Mouse (Mus musculus): ENCODE data around the gene Zfp180. TPM values are rescaled to one million over a fixed set of nuclear protein-coding genes. Genes with fewer than 3 reads are reported as not detected.

Zfp180 gene
- polyA plus RNA-seq, 2 experiments, result 19.6 to 24.4 TPM

DNA sequence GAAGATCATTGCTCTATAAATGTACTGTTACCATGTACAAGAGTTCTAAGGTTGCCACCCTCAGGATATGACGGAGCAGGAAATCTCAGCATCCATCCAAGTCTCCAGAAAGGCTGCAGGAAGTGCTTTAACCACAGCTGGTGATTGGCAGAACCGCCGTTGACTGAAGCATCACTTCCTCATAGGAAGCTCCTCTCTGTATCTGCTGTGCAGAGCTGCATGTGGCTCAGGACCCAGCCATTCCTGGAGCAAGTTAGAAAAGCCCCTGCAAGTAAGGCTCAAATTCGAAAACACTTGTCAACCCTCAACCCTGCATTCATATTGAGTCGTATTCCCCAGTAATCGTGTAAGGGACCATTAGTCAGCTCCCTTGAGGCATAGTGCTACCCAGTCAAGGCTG, 60.8 kb downstream of the Zfp180 start:
- H3K9me3 ChIP-seq (ENCODE audit: control insufficient read depth, low read length), result no peaks in the 10 kb centered on the region
- TF ChIP-seq POLR2A (IDR thresholded peaks at IDR 0.05; ENCODE audit: borderline replicate concordance, extremely low read depth, insufficient read depth, insufficient read length), result no peak
- H3K9ac ChIP-seq (ENCODE audit: low read depth, low read length, severe bottlenecking), result no peak overlapping the region
- no peak overlapping the region for H3K4me2 ChIP-seq (replicated peaks; ENCODE audit: low read depth, low read length, severe bottlenecking)
- H3K27me3 ChIP-seq (ENCODE audit: control insufficient read depth, insufficient read depth, low read length), result no peaks in the 10 kb centered on the region
- WGBS, result 92% methylated on average over 6 of the region's 6 CpGs
- ATAC-seq (ENCODE audit: low FRiP score, low read depth) (no peak), DNase-seq (ENCODE audit: low spot score) (no peak)
- H3K27ac ChIP-seq (replicated peaks; ENCODE audit: low read depth, low read length), result no peak overlapping the region
- no peak overlapping the region for H3K4me3 ChIP-seq (replicated peaks; ENCODE audit: low read length)
- H3K4me1 ChIP-seq (ENCODE audit: control insufficient read depth, insufficient read depth, low read length), result no peaks in the 10 kb centered on the region
- peaks cover 34% of the 10 kb centered on the region for H3K36me3 ChIP-seq (ENCODE audit: control insufficient read depth, insufficient read depth, low read length)

DNA sequence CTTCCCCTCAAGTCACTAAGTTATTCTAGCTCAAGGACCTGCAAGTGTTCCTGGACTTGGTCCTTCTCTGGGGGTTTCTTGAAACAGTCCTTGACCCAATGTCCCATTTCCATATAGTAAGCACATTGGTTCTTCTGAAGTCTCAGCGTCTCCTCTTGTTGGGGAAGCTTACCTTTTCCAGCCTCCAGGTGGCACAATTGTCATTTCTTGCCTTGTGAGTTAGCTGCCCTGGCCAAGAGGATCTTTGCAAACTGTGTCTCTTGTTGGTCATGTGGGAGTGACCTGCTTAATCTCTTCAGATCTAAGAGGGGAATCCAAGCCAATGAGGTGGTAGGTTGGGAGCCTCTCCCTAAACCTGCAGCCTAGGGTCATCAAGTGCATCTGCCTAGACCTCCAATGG, 71.5 kb downstream of the Zfp180 start:
- H3K27ac ChIP-seq (replicated peaks; ENCODE audit: low read depth, low read length), result no peak overlapping the region
- H3K4me3 ChIP-seq (replicated peaks; ENCODE audit: low read length), result no peak overlapping the region
- H3K4me2 ChIP-seq (replicated peaks; ENCODE audit: low read depth, low read length, severe bottlenecking), result no peak overlapping the region
- no peak overlapping the region for H3K9ac ChIP-seq (ENCODE audit: low read depth, low read length, severe bottlenecking)
- DNase-seq (ENCODE audit: low spot score), result no peak
- no peak for ATAC-seq (ENCODE audit: low FRiP score, low read depth)
- H3K36me3 ChIP-seq (ENCODE audit: control insufficient read depth, insufficient read depth, low read length), result no peaks in the 10 kb centered on the region
- no peak for TF ChIP-seq POLR2A (IDR thresholded peaks at IDR 0.05; ENCODE audit: borderline replicate concordance, extremely low read depth, insufficient read depth, insufficient read length)
- WGBS, result 19% methylated on average over 1 of the region's 1 CpGs
- no peaks in the 10 kb centered on the region for H3K9me3 ChIP-seq (ENCODE audit: control insufficient read depth, low read length)
- no peaks in the 10 kb centered on the region for H3K4me1 ChIP-seq (ENCODE audit: control insufficient read depth, insufficient read depth, low read length)
- no peaks in the 10 kb centered on the region for H3K27me3 ChIP-seq (ENCODE audit: control insufficient read depth, insufficient read depth, low read length)

Other genes starting within 250 kb of the Zfp180 start
- gene Vmn1r176, start 244.6 kb upstream of the Zfp180 start, polyA plus RNA-seq (2012; rRNA removed), result not detected in 2 replicates
- gene Vmn1r176, start 244.6 kb upstream of the Zfp180 start, polyA plus RNA-seq (2014; fragmentation: Nextera tagmentation; extraction: Ambion mirVana), result not detected in 2 replicates
- gene Vmn1r177, start 215.5 kb upstream of the Zfp180 start, polyA plus RNA-seq (2012; rRNA removed), result not detected in 2 replicates
- not detected in 2 replicates for gene Vmn1r177, start 215.5 kb upstream of the Zfp180 start, polyA plus RNA-seq (2014; fragmentation: Nextera tagmentation; extraction: Ambion mirVana)
- not detected in 2 replicates for gene Vmn1r178, start 189.9 kb upstream of the Zfp180 start, polyA plus RNA-seq (2012; rRNA removed)
- gene Vmn1r178, start 189.9 kb upstream of the Zfp180 start, polyA plus RNA-seq (2014; fragmentation: Nextera tagmentation; extraction: Ambion mirVana), result not detected in 2 replicates
- not detected in 2 replicates for gene Vmn1r179, start 154.9 kb upstream of the Zfp180 start, polyA plus RNA-seq (2012; rRNA removed)
- not detected in 2 replicates for gene Vmn1r179, start 154.9 kb upstream of the Zfp180 start, polyA plus RNA-seq (2014; fragmentation: Nextera tagmentation; extraction: Ambion mirVana)
- not detected in 2 replicates for gene Vmn1r180, start 131.3 kb upstream of the Zfp180 start, polyA plus RNA-seq (2012; rRNA removed)
- not detected in 2 replicates for gene Vmn1r180, start 131.3 kb upstream of the Zfp180 start, polyA plus RNA-seq (2014; fragmentation: Nextera tagmentation; extraction: Ambion mirVana)
- gene Vmn1r181, start 107.3 kb upstream of the Zfp180 start, polyA plus RNA-seq (2012; rRNA removed), result not detected in 2 replicates
- gene Vmn1r181, start 107.3 kb upstream of the Zfp180 start, polyA plus RNA-seq (2014; fragmentation: Nextera tagmentation; extraction: Ambion mirVana), result not detected in 2 replicates
- not detected in 2 replicates for gene V1rd19, start 80.2 kb upstream of the Zfp180 start, polyA plus RNA-seq (2012; rRNA removed)
- not detected in 2 replicates for gene V1rd19, start 80.2 kb upstream of the Zfp180 start, polyA plus RNA-seq (2014; fragmentation: Nextera tagmentation; extraction: Ambion mirVana)
- gene Vmn1r183, start 28.7 kb upstream of the Zfp180 start, polyA plus RNA-seq (2012; rRNA removed), result not detected in 2 replicates
- gene Vmn1r183, start 28.7 kb upstream of the Zfp180 start, polyA plus RNA-seq (2014; fragmentation: Nextera tagmentation; extraction: Ambion mirVana), result not detected in 2 replicates
- 3.6 and 5.1 TPM in 2 replicates for gene Zfp112, start 30.4 kb downstream of the Zfp180 start, polyA plus RNA-seq (2012; rRNA removed)
- gene Zfp112, start 30.4 kb downstream of the Zfp180 start, polyA plus RNA-seq (2014; fragmentation: Nextera tagmentation; extraction: Ambion mirVana), result 5.9 and 8.5 TPM in 2 replicates
- gene Zfp235, start 52.2 kb downstream of the Zfp180 start, polyA plus RNA-seq (2012; rRNA removed), result 13.5 and 16.7 TPM in 2 replicates
- 17.5 and 20.9 TPM in 2 replicates for gene Zfp235, start 52.2 kb downstream of the Zfp180 start, polyA plus RNA-seq (2014; fragmentation: Nextera tagmentation; extraction: Ambion mirVana)
- gene Zfp114, start 93.1 kb downstream of the Zfp180 start, polyA plus RNA-seq (2012; rRNA removed), result 3.2 and 3.5 TPM in 2 replicates
- 4.0 and 5.0 TPM in 2 replicates for gene Zfp114, start 93.1 kb downstream of the Zfp180 start, polyA plus RNA-seq (2014; fragmentation: Nextera tagmentation; extraction: Ambion mirVana)
- 6.1 and 7.0 TPM in 2 replicates for gene Zfp111, start 129.5 kb downstream of the Zfp180 start, polyA plus RNA-seq (2012; rRNA removed)
- gene Zfp111, start 129.5 kb downstream of the Zfp180 start, polyA plus RNA-seq (2014; fragmentation: Nextera tagmentation; extraction: Ambion mirVana), result 12.7 TPM in 2 replicates
- 4.4 and 4.7 TPM in 2 replicates for gene Zfp109, start 155.6 kb downstream of the Zfp180 start, polyA plus RNA-seq (2012; rRNA removed)
- gene Zfp109, start 155.6 kb downstream of the Zfp180 start, polyA plus RNA-seq (2014; fragmentation: Nextera tagmentation; extraction: Ambion mirVana), result 3.7 and 5.5 TPM in 2 replicates
- gene Zfp108, start 172.9 kb downstream of the Zfp180 start, polyA plus RNA-seq (2012; rRNA removed), result 3.1 and 4.1 TPM in 2 replicates
- gene Zfp108, start 172.9 kb downstream of the Zfp180 start, polyA plus RNA-seq (2014; fragmentation: Nextera tagmentation; extraction: Ambion mirVana), result 4.8 and 6.1 TPM in 2 replicates
- gene Zfp93, start 188.5 kb downstream of the Zfp180 start, polyA plus RNA-seq (2012; rRNA removed), result 5.8 and 6.2 TPM in 2 replicates
- 8.2 and 14.2 TPM in 2 replicates for gene Zfp93, start 188.5 kb downstream of the Zfp180 start, polyA plus RNA-seq (2014; fragmentation: Nextera tagmentation; extraction: Ambion mirVana)
- 36.8 and 45.0 TPM in 2 replicates for gene Zfp61, start 219.3 kb downstream of the Zfp180 start, polyA plus RNA-seq (2012; rRNA removed)
- gene Zfp61, start 219.3 kb downstream of the Zfp180 start, polyA plus RNA-seq (2014; fragmentation: Nextera tagmentation; extraction: Ambion mirVana), result 38.7 and 39.7 TPM in 2 replicates
- gene Zfp94, start 234.7 kb downstream of the Zfp180 start, polyA plus RNA-seq (2012; rRNA removed), result 13.8 and 14.4 TPM in 2 replicates
- 11.7 and 12.6 TPM in 2 replicates for gene Zfp94, start 234.7 kb downstream of the Zfp180 start, polyA plus RNA-seq (2014; fragmentation: Nextera tagmentation; extraction: Ambion mirVana)

All from limb, embryonic 14.5 days (tissue).